Mouse (Mus musculus): ENCODE data around the gene Atg7.

GRCm38 (mm10) chr6:114864421-114864820 lies 221.5 kb downstream of the Atg7 start:
- no peak for TF ChIP-seq POLR2A (IDR thresholded peaks at IDR 0.05; ENCODE audit: extremely low read depth, insufficient read depth, low read length)
- TF ChIP-seq CTCF (IDR thresholded peaks at IDR 0.05; ENCODE audit: extremely low read depth, insufficient read depth, low read length) = no peak

Measured in cortical plate, adult 2 months (tissue).